Comparison of ENCODE assay signal across 9 mouse cellular contexts in genomic region chr3:86761095-86762035, GRCm38 (mm10).
DNase-seq lines count a peak whose midpoint lies in the region; ATAC-seq and TF ChIP-seq lines count a peak whose summit lies in the region.
"Had no signal": no experiment of that assay in that cellular context is flagged by ENCODE, and none has a peak within 500 bp of the region (broad histone marks: within the 10 kb centered on the region; RNA-seq: fewer than 3 reads in every experiment).

No protein-coding gene starts in this region.

- TF ChIP-seq CTCF in G1E (IDR thresholded peaks at IDR 0.05; ENCODE audit: low read depth, low read length): 0 out of 2 replicates have a peak, but pooled peaks have one; percentile 18
- peak; percentile 93 for TF ChIP-seq CTCF in forebrain, postnatal 0 days (IDR thresholded peaks at IDR 0.05; ENCODE audit: low read depth)
- TF ChIP-seq CTCF in intestine, postnatal 0 days (IDR thresholded peaks at IDR 0.05; ENCODE audit: low read depth): peak; percentile 92

- H3K4me3 ChIP-seq in G1E (ENCODE audit: low read depth, low read length): no peak overlapping the region
- H3K4me3 ChIP-seq in forebrain, postnatal 0 days (ENCODE audit: low read depth, low read length): no peak overlapping the region
- H3K4me3 ChIP-seq in intestine, postnatal 0 days (ENCODE audit: low read depth, low read length): no peak overlapping the region
- H3K4me3 ChIP-seq in limb, embryonic 11.5 days (ENCODE audit: low read depth, low read length): no peak overlapping the region
- H3K4me3 ChIP-seq: stomach, embryonic 15.5 days had no signal

- H3K4me2 ChIP-seq in forebrain, postnatal 0 days (ENCODE audit: low read depth): no peak overlapping the region
- no peak overlapping the region; the same call in 1 of the 2 replicates for H3K4me2 ChIP-seq in intestine, postnatal 0 days (replicated peaks; ENCODE audit: low read depth)
- H3K4me2 ChIP-seq in limb, embryonic 11.5 days (ENCODE audit: low read depth, severe bottlenecking): no peak overlapping the region
- H3K4me2 ChIP-seq: stomach, embryonic 15.5 days had no signal

- no peaks in the 10 kb centered on the region for H3K9me3 ChIP-seq in G1E (replicated peaks)
- no peaks in the 10 kb centered on the region for H3K9me3 ChIP-seq in forebrain, postnatal 0 days (ENCODE audit: low read length)
- H3K9me3 ChIP-seq in intestine, postnatal 0 days (ENCODE audit: control insufficient read depth): no peaks in the 10 kb centered on the region
- H3K9me3 ChIP-seq in limb, embryonic 11.5 days (ENCODE audit: control insufficient read depth, low read length): no peaks in the 10 kb centered on the region
- H3K9me3 ChIP-seq: stomach, embryonic 15.5 days had no signal

- H3K36me3 ChIP-seq in G1E (replicated peaks): no peaks in the 10 kb centered on the region
- no peaks in the 10 kb centered on the region for H3K36me3 ChIP-seq in forebrain, postnatal 0 days (ENCODE audit: insufficient read depth)
- no peaks in the 10 kb centered on the region; the same call in 1 of the 2 replicates for H3K36me3 ChIP-seq in intestine, postnatal 0 days (ENCODE audit: control insufficient read depth, insufficient read depth)
- no peaks in the 10 kb centered on the region for H3K36me3 ChIP-seq in limb, embryonic 11.5 days (ENCODE audit: control insufficient read depth, insufficient read depth, low read length)
- H3K36me3 ChIP-seq: stomach, embryonic 15.5 days had no signal

- H3K27ac ChIP-seq in forebrain, postnatal 0 days (ENCODE audit: low read depth, low read length): no peak overlapping the region
- H3K27ac ChIP-seq in intestine, postnatal 0 days (ENCODE audit: low read depth, low read length): no peak overlapping the region
- peak overlapping the region; percentile 63 for H3K27ac ChIP-seq in limb, embryonic 11.5 days (replicated peaks; ENCODE audit: low read depth, low read length)
- H3K27ac ChIP-seq: stomach, embryonic 15.5 days had no signal

- ATAC-seq in G1E (ENCODE audit: extremely low read depth, insufficient number of reproducible peaks, low FRiP score, poor library complexity, severe bottlenecking): no peak
- peak; percentile 93 for ATAC-seq in forebrain, postnatal 0 days
- no peak for ATAC-seq in intestine, postnatal 0 days
- peak; percentile 73 for ATAC-seq in limb, embryonic 11.5 days (ENCODE audit: insufficient number of reproducible peaks, low FRiP score, low TSS enrichment, low read depth)

- H3K9ac ChIP-seq in forebrain, postnatal 0 days: no peak overlapping the region
- H3K9ac ChIP-seq in intestine, postnatal 0 days (ENCODE audit: low read depth, low read length): no peak overlapping the region
- H3K9ac ChIP-seq in limb, embryonic 11.5 days (ENCODE audit: low read length): no peak overlapping the region
- H3K9ac ChIP-seq: stomach, embryonic 15.5 days had no signal

- no peaks in the 10 kb centered on the region for H3K4me1 ChIP-seq in G1E (ENCODE audit: insufficient read depth, low read depth, low read length)
- H3K4me1 ChIP-seq in forebrain, postnatal 0 days (ENCODE audit: insufficient read depth): no peaks in the 10 kb centered on the region
- H3K4me1 ChIP-seq in intestine, postnatal 0 days (replicated peaks; ENCODE audit: control insufficient read depth, insufficient read depth, low read length): no peaks in the 10 kb centered on the region
- peaks cover 6% of the 10 kb centered on the region for H3K4me1 ChIP-seq in limb, embryonic 11.5 days (ENCODE audit: control insufficient read depth, insufficient read depth, low read length)
- H3K4me1 ChIP-seq: stomach, embryonic 15.5 days had no signal

- DNase-seq in 416B (ENCODE audit: low read depth) (peak; percentile 83), G1E (ENCODE audit: low spot score) (peak; percentile 17)
- peak; percentile 62 for DNase-seq in cerebellum, adult 8-10 months
- DNase-seq in forebrain, postnatal 0 days: peak; percentile 91
- DNase-seq in limb, embryonic 11.5 days (ENCODE audit: low spot score): peak; percentile 86
- peak; percentile 66 for DNase-seq in neural tube, embryonic 10.5 days (ENCODE audit: extremely low spot score, low spot score)
- peak; percentile 79 for DNase-seq in thymus, postnatal 4 days

- 65% methylated on average over 9 of the region's 9 CpGs for WGBS in forebrain, postnatal 0 days
- WGBS in intestine, postnatal 0 days: 51% methylated on average over 9 of the region's 9 CpGs
- WGBS in limb, embryonic 11.5 days: 17% methylated on average over 9 of the region's 9 CpGs

- no peaks in the 10 kb centered on the region for H3K27me3 ChIP-seq in G1E (ENCODE audit: insufficient read depth, low read length)
- H3K27me3 ChIP-seq in forebrain, postnatal 0 days (ENCODE audit: insufficient read depth, low read length): no peaks in the 10 kb centered on the region
- no peaks in the 10 kb centered on the region for H3K27me3 ChIP-seq in intestine, postnatal 0 days (replicated peaks; ENCODE audit: control insufficient read depth, insufficient read depth, low read length)
- no peaks in the 10 kb centered on the region for H3K27me3 ChIP-seq in limb, embryonic 11.5 days (ENCODE audit: control insufficient read depth, insufficient read depth, low read length)
- H3K27me3 ChIP-seq: stomach, embryonic 15.5 days had no signal

Comparison
In these comparisons a context has a peak if more than half of its experiments do, and no peak if none do; other contexts are left out.
1. DNase-seq: peak in every context shown above with its lines; median percentile 91 in forebrain, postnatal 0 days; 86 in limb, embryonic 11.5 days; 83 in 416B; 79 in thymus, postnatal 4 days; 66 in neural tube, embryonic 10.5 days; 62 in cerebellum, adult 8-10 months; 17 in G1E.
2. ATAC-seq: peak in forebrain, postnatal 0 days (single experiment) and limb, embryonic 11.5 days (single experiment); none in G1E (single experiment) and intestine, postnatal 0 days (single experiment).
3. CTCF ChIP-seq: peak in every context shown above with its lines; median percentile 93 in forebrain, postnatal 0 days; 92 in intestine, postnatal 0 days; 18 in G1E.